Mouse (Mus musculus): ENCODE results near the gene Mprip. TPM values are rescaled to one million over a fixed set of nuclear protein-coding genes. Genes with fewer than 3 reads are reported as not detected.
A peak's percentile ranks its signal among the peaks of the same experiment; 100 is the strongest.

Mprip gene
- polyA plus RNA-seq, 1 experiment from 2014 or later = 63.4 TPM

DNA sequence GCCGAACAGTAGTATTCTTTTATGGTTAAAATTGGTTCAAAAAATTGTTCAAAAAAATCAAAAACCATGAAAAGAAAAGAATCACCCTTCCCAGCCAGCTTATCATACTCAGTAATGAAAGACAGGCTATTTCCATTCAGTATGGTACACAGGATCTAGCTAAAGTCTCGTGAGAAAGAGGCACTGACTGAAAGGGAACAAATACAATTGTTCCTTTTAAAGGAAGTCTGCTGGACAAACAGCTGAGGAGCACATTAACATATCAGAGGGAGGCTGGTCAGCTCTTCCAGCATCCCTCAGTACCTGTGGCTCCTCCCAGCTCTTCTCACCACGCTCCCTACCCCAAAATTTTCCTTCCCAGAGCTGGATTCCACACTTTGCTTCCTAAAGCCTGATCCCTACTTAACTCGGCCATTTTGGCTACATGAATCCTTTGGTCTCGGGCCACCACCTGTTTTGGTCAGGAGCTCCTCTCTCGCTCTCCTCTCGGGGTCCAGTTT is 121.0 kb downstream of the Mprip start:
- DNase-seq (ENCODE audit: low spot score) (no peak), ATAC-seq (no peak)
- peaks cover 19% of the 10 kb centered on the region for H3K36me3 ChIP-seq (ENCODE audit: control insufficient read depth, insufficient read depth, low read length)
- peaks cover 3% of the 10 kb centered on the region; the same call in 1 of the 2 replicates for H3K4me1 ChIP-seq (ENCODE audit: control insufficient read depth, insufficient read depth, low read length)
- H3K27ac ChIP-seq (ENCODE audit: low read depth, low read length) = no peak overlapping the region
- H3K4me2 ChIP-seq (ENCODE audit: low read length) = no peak overlapping the region
- H3K4me3 ChIP-seq (ENCODE audit: low read depth, low read length) = no peak overlapping the region
- no peak overlapping the region for H3K9ac ChIP-seq (ENCODE audit: low read length)
- no peaks in the 10 kb centered on the region for H3K27me3 ChIP-seq (replicated peaks; ENCODE audit: control insufficient read depth, insufficient read depth, low read length)
- H3K9me3 ChIP-seq (replicated peaks; ENCODE audit: control insufficient read depth, low read length) = no peaks in the 10 kb centered on the region
- 57% methylated on average over 7 of the region's 7 CpGs for WGBS

DNA sequence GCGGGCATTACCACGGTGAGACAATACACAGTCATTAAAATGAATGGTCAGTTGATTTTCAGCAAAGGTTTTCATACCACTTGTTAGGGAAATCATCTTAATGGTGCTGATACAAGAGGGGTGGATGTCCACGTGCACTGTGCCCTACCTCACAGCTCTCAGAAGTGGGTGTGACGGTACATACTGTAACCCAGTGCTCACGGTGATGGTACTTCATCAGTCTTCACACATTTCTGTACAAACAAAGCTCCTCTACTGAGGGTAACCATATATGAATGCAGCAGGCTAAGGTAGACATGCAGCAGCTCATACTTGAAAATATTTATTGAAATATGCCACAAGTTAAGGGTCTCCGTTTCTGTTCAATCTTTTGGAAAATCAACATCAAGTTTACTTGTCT is 122.5 kb downstream of the Mprip start:
- Histone ChIP-seq H3K4me2 (ENCODE audit: low read length) (no peak overlapping the region), H3K36me3 (ENCODE audit: control insufficient read depth, insufficient read depth, low read length) (peaks cover 7% of the 10 kb centered on the region; the same call in 1 of the 2 replicates), H3K9ac (ENCODE audit: low read length) (no peak overlapping the region), H3K27ac (ENCODE audit: low read depth, low read length) (no peak overlapping the region), H3K27me3 (replicated peaks; ENCODE audit: control insufficient read depth, insufficient read depth, low read length) (no peaks in the 10 kb centered on the region), H3K4me1 (ENCODE audit: control insufficient read depth, insufficient read depth, low read length) (peaks cover 6% of the 10 kb centered on the region; the same call in 1 of the 2 replicates), H3K9me3 (replicated peaks; ENCODE audit: control insufficient read depth, low read length) (no peaks in the 10 kb centered on the region), H3K4me3 (ENCODE audit: low read depth, low read length) (no peak overlapping the region)
- WGBS = 86% methylated on average over 6 of the region's 6 CpGs
- DNase-seq (ENCODE audit: low spot score) (no peak), ATAC-seq (no peak)

DNA sequence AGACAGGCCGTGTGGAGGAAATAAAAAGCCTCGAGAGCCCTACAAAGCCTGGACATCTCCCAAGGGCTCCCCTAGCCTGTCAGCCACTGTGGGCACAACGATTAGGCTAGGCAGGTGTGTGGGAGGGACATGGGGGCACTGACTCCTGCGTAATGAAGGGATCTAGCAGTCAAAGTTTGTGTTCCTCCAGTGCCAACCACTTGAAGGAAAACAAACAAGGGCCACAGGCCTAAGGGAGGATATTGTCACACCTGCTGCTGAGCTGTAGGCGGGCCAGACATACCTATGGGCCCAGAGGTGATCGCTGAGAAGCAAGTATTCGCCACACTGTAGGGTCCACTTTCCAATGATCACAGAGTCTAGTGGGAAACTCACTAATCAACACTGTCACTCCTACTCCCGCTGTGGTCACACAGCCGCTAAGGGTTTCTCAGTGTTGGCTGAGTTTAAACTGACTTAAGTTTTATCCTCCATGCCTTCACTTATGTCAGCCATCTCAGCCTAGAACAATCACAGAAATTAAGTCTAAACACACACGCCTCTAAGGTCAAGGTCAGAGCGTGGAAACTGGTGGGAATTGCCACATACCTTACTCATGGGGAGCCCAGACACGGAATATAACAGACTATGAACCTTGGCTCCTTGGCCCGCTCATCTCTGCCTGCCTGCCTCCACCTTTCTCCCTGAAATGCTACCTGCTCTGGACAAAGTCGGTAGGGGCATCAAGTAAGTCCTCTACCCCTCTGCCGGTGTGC is 125.5 kb downstream of the Mprip start:
- Histone ChIP-seq H3K4me3 (ENCODE audit: low read depth, low read length) (peak overlapping the region; percentile 34), H3K4me2 (ENCODE audit: low read length) (peak overlapping the region; percentile 67), H3K27me3 (replicated peaks; ENCODE audit: control insufficient read depth, insufficient read depth, low read length) (no peaks in the 10 kb centered on the region), H3K27ac (ENCODE audit: low read depth, low read length) (no peak overlapping the region), H3K9ac (ENCODE audit: low read length) (peak overlapping the region; percentile 58), H3K36me3 (ENCODE audit: control insufficient read depth, insufficient read depth, low read length) (peaks cover 6% of the 10 kb centered on the region), H3K9me3 (replicated peaks; ENCODE audit: control insufficient read depth, low read length) (no peaks in the 10 kb centered on the region), H3K4me1 (ENCODE audit: control insufficient read depth, insufficient read depth, low read length) (peaks cover 6% of the 10 kb centered on the region; the same call in 1 of the 2 replicates)
- no peak for DNase-seq (ENCODE audit: low spot score)
- 60% methylated on average over 15 of the region's 15 CpGs for WGBS
- ATAC-seq = no peak

DNA sequence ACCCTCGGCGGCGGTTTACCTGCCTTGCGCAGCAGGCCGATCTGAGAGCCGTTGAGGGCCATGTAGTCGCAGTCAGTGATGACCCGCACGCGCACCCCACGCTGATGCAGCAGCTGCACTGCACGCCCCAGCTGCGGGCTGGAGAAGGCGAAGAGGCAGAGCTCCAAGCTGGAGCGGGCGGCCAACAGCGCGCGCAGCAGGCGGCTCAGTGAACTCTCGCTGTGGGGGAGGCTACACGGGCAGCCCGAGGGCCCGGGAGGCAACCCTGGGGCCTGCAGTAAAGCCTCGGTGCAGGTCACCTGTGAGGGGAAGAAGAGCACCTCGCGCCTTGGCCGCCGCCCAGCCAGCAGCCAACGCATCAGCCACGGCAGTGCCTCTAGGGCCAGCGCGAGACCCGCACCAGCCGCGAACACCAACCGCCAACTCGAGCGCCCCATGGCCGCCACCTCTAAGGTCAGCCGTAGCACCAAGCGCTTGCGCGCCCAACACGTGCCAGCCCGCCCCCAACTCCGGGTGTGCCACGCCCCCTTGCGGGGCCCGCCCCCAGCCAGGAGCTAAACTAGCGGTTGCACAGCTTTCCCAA is 126.2 kb downstream of the Mprip start, which contains the start of gene Pld6:
Gene Pld6 (minus strand): TSS at position 447 of the 583 bp plus-strand sequence.
- peaks cover 13% of the 10 kb centered on the region for H3K36me3 ChIP-seq (ENCODE audit: control insufficient read depth, insufficient read depth, low read length)
- DNase-seq (ENCODE audit: low spot score) (peak; percentile 62), ATAC-seq (peak; percentile 78)
- peaks cover 6% of the 10 kb centered on the region; the same call in 1 of the 2 replicates for H3K4me1 ChIP-seq (ENCODE audit: control insufficient read depth, insufficient read depth, low read length)
- peak within 1 kb of the TSS; percentile 58 for H3K9ac ChIP-seq (ENCODE audit: low read length)
- WGBS = 2% methylated on average over 47 of the region's 51 CpGs
- H3K27ac ChIP-seq (ENCODE audit: low read depth, low read length) = no peak within 1 kb of the TSS
- peak within 1 kb of the TSS; percentile 34 for H3K4me3 ChIP-seq (ENCODE audit: low read depth, low read length)
- no peaks in the 10 kb centered on the region for H3K9me3 ChIP-seq (replicated peaks; ENCODE audit: control insufficient read depth, low read length)
- no peaks in the 10 kb centered on the region for H3K27me3 ChIP-seq (replicated peaks; ENCODE audit: control insufficient read depth, insufficient read depth, low read length)
- peak within 1 kb of the TSS; percentile 67 for H3K4me2 ChIP-seq (ENCODE audit: low read length)

DNA sequence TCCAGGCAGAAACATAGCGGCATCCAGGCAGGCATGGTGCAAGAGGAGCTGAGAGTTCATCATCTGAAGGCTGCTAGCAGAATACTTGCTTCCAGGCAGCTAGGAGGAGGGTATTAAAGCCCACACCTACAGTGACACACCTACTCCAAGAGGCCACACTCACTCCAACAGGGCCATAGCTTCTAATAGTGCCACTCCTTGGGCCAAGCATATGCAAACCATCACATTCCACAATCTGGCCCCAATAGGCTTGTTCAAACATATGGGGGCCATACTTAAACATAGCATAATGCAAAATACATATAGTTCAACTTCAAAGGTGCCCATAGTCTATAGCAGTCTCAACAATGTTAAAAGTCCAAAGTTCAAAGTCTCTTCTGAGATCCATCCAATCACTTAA is 128.2 kb downstream of the Mprip start:
- DNase-seq (ENCODE audit: low spot score) = no peak
- Histone ChIP-seq H3K9me3 (replicated peaks; ENCODE audit: control insufficient read depth, low read length) (no peaks in the 10 kb centered on the region), H3K36me3 (ENCODE audit: control insufficient read depth, insufficient read depth, low read length) (peaks cover 33% of the 10 kb centered on the region), H3K4me2 (ENCODE audit: low read length) (no peak overlapping the region), H3K4me3 (ENCODE audit: low read depth, low read length) (no peak overlapping the region), H3K9ac (ENCODE audit: low read length) (no peak overlapping the region), H3K27me3 (replicated peaks; ENCODE audit: control insufficient read depth, insufficient read depth, low read length) (no peaks in the 10 kb centered on the region), H3K4me1 (ENCODE audit: control insufficient read depth, insufficient read depth, low read length) (peaks cover 6% of the 10 kb centered on the region; the same call in 1 of the 2 replicates), H3K27ac (ENCODE audit: low read depth, low read length) (no peak overlapping the region)
- WGBS = 94% methylated on average over 1 of the region's 1 CpGs
- ATAC-seq = no peak

DNA sequence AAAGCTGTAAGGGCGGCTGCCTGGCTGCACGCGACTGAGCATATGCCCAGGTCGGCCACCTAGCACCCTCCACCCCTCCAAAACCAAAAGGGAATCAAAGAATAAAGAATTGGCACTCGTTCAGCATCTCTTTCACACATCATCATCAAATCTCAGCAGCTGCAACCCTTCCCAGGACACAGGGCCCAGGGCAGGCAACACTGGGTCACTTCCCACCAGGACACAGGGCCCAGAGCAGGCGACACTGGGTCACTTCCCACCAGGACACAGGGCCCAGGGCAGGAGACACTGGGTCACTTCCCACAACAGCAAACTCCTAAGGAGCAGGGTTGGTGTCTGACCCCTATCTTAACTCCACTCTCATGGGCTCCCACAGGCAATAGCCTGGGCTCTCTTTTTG is 132.3 kb downstream of the Mprip start:
- Histone ChIP-seq H3K36me3 (ENCODE audit: control insufficient read depth, insufficient read depth, low read length) (peaks cover 74% of the 10 kb centered on the region), H3K27me3 (replicated peaks; ENCODE audit: control insufficient read depth, insufficient read depth, low read length) (no peaks in the 10 kb centered on the region), H3K4me1 (ENCODE audit: control insufficient read depth, insufficient read depth, low read length) (no peaks in the 10 kb centered on the region), H3K9me3 (replicated peaks; ENCODE audit: control insufficient read depth, low read length) (no peaks in the 10 kb centered on the region), H3K9ac (ENCODE audit: low read length) (no peak overlapping the region), H3K4me2 (ENCODE audit: low read length) (no peak overlapping the region), H3K4me3 (ENCODE audit: low read depth, low read length) (no peak overlapping the region), H3K27ac (ENCODE audit: low read depth, low read length) (no peak overlapping the region)
- DNase-seq (ENCODE audit: low spot score) (no peak), ATAC-seq (no peak)
- 92% methylated on average over 6 of the region's 6 CpGs for WGBS

DNA sequence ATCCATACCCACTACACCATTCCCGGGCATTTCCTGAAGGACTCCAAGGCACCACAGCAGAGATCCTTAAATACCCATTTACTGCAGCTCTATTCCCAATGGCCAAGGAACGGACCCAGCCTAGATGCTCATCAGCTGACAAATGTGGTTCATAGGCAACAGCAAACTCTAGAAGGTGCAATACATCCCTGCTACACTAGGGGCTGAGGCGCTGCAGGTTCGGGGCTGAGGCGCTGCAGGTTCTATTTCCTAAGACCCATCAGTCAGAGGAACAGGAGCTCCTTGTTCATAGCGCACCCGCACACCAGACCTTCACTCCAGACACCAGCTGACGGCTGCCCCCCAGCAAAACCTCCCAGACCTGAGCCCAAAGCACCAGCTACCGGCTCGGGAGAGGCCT is 139.3 kb downstream of the Mprip start:
- Histone ChIP-seq H3K27me3 (replicated peaks; ENCODE audit: control insufficient read depth, insufficient read depth, low read length) (no peaks in the 10 kb centered on the region), H3K4me3 (ENCODE audit: low read depth, low read length) (no peak overlapping the region), H3K9me3 (replicated peaks; ENCODE audit: control insufficient read depth, low read length) (no peaks in the 10 kb centered on the region), H3K4me1 (ENCODE audit: control insufficient read depth, insufficient read depth, low read length) (no peaks in the 10 kb centered on the region), H3K27ac (ENCODE audit: low read depth, low read length) (no peak overlapping the region), H3K4me2 (ENCODE audit: low read length) (no peak overlapping the region), H3K36me3 (ENCODE audit: control insufficient read depth, insufficient read depth, low read length) (peaks cover 99% of the 10 kb centered on the region), H3K9ac (ENCODE audit: low read length) (no peak overlapping the region)
- WGBS = 92% methylated on average over 10 of the region's 10 CpGs
- ATAC-seq (no peak), DNase-seq (ENCODE audit: low spot score) (no peak)

DNA sequence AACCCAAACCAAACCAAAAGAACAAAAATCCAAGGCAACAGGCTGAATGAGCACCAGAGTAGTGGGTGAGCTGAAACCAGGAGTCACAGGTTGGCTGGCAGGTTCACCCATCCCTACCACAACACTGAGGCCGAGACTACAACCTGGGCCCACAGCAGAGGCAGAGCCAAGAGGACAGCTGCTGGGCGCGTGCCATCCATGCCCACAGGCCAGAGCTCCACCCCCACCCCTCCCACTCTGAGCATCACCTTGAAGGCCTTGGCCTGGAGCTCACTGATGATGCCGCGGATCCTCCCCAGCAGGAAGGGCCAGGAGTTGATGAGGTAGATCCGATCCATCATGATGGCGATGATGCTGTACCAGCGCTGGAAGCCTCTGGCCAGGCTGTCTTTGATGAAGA is 140.8 kb downstream of the Mprip start:
- DNase-seq (ENCODE audit: low spot score) = no peak
- WGBS = 98% methylated on average over 8 of the region's 8 CpGs
- no peak for ATAC-seq
- Histone ChIP-seq H3K4me1 (ENCODE audit: control insufficient read depth, insufficient read depth, low read length) (no peaks in the 10 kb centered on the region), H3K9ac (ENCODE audit: low read length) (no peak overlapping the region), H3K4me3 (ENCODE audit: low read depth, low read length) (no peak overlapping the region), H3K27ac (ENCODE audit: low read depth, low read length) (no peak overlapping the region), H3K9me3 (replicated peaks; ENCODE audit: control insufficient read depth, low read length) (no peaks in the 10 kb centered on the region), H3K36me3 (ENCODE audit: control insufficient read depth, insufficient read depth, low read length) (peaks cover 97% of the 10 kb centered on the region), H3K4me2 (ENCODE audit: low read length) (no peak overlapping the region), H3K27me3 (replicated peaks; ENCODE audit: control insufficient read depth, insufficient read depth, low read length) (no peaks in the 10 kb centered on the region)

DNA sequence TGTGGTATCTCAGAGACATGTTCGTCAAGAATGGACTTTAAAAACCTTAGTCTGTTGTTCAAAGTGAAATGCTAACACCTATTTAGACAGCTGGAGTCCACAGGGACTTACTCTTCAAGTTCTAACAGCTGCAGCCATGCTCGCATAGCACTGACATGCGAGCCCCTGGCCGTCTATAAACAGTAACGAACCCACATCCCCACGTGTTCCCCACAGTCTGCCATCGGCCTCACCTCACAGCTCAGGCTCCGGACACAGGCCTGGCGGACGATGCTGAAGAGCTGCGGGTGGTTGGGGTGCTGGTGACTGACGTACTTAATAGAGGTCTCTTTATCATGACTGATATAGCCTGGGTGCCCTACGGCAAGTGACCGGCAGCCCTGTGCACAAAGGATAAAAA is 142.4 kb downstream of the Mprip start:
- H3K4me2 ChIP-seq (ENCODE audit: low read length) = no peak overlapping the region
- peaks cover 2% of the 10 kb centered on the region for H3K4me1 ChIP-seq (ENCODE audit: control insufficient read depth, insufficient read depth, low read length)
- no peaks in the 10 kb centered on the region for H3K9me3 ChIP-seq (replicated peaks; ENCODE audit: control insufficient read depth, low read length)
- no peak overlapping the region for H3K4me3 ChIP-seq (ENCODE audit: low read depth, low read length)
- ATAC-seq (no peak), DNase-seq (ENCODE audit: low spot score) (no peak)
- 90% methylated on average over 14 of the region's 14 CpGs for WGBS
- no peaks in the 10 kb centered on the region for H3K27me3 ChIP-seq (replicated peaks; ENCODE audit: control insufficient read depth, insufficient read depth, low read length)
- peaks cover 87% of the 10 kb centered on the region for H3K36me3 ChIP-seq (ENCODE audit: control insufficient read depth, insufficient read depth, low read length)
- no peak overlapping the region for H3K9ac ChIP-seq (ENCODE audit: low read length)
- H3K27ac ChIP-seq (ENCODE audit: low read depth, low read length) = no peak overlapping the region

Measured in forebrain, embryonic 14.5 days (tissue).